Mouse (Mus musculus): ENCODE results near the gene Gm42906. TPM values are rescaled to one million over a fixed set of nuclear protein-coding genes. Genes with fewer than 3 reads are reported as not detected.

The Gm42906 gene
- polyA plus RNA-seq, 1 experiment from 2014 or later = not detected

- ATAC-seq = no peak
- no peak for TF ChIP-seq EP300 (IDR thresholded peaks at IDR 0.05; ENCODE audit: low read depth)
- WGBS (ENCODE audit: insufficient replicate concordance) = 90% methylated on average over 2 of the region's 2 CpGs
Measured at GRCm38 (mm10) chr5:151379210-151379609, 48.8 kb downstream of the Gm42906 start.

GRCm38 (mm10) chr5:151376931-151377330 lies 51.0 kb downstream of the Gm42906 start:
- TF ChIP-seq CTCF (IDR thresholded peaks at IDR 0.05; ENCODE audit: low read depth) (no peak), EP300 (IDR thresholded peaks at IDR 0.05; ENCODE audit: low read depth) (no peak)
- Histone ChIP-seq H3K4me2 (ENCODE audit: low read depth, low read length) (no peak overlapping the region), H3K4me3 (ENCODE audit: low read depth, low read length) (no peak overlapping the region), H3K36me3 (replicated peaks; ENCODE audit: insufficient read depth, low read length) (no peaks in the 10 kb centered on the region), H3K27me3 (ENCODE audit: insufficient read depth, low read length) (no peaks in the 10 kb centered on the region), H3K27ac (ENCODE audit: low read depth) (no peak overlapping the region), H3K9me3 (ENCODE audit: low read length) (no peaks in the 10 kb centered on the region), H3K9ac (replicated peaks) (no peak overlapping the region), H3K4me1 (ENCODE audit: insufficient read depth) (no peaks in the 10 kb centered on the region)
- DNase-seq (no peak), ATAC-seq (no peak)
- 65% methylated on average over 4 of the region's 4 CpGs for WGBS (ENCODE audit: insufficient replicate concordance)

More at GRCm38 (mm10) chr5:151379210-151379609, 48.8 kb downstream of the Gm42906 start:
- Histone ChIP-seq H3K9me3 (ENCODE audit: low read length) (no peaks in the 10 kb centered on the region), H3K27ac (ENCODE audit: low read depth) (no peak overlapping the region), H3K36me3 (replicated peaks; ENCODE audit: insufficient read depth, low read length) (no peaks in the 10 kb centered on the region), H3K4me3 (ENCODE audit: low read depth, low read length) (no peak overlapping the region), H3K4me2 (ENCODE audit: low read depth, low read length) (no peak overlapping the region), H3K9ac (replicated peaks) (no peak overlapping the region), H3K27me3 (ENCODE audit: insufficient read depth, low read length) (no peaks in the 10 kb centered on the region), H3K4me1 (ENCODE audit: insufficient read depth) (no peaks in the 10 kb centered on the region)
- DNase-seq = no peak

GRCm38 (mm10) chr5:151374825-151375224 lies 53.1 kb downstream of the Gm42906 start:
- DNase-seq (no peak), ATAC-seq (no peak)
- H3K4me3 ChIP-seq (ENCODE audit: low read depth, low read length) = no peak overlapping the region
- H3K4me2 ChIP-seq (ENCODE audit: low read depth, low read length) = no peak overlapping the region
- H3K9ac ChIP-seq (replicated peaks) = no peak overlapping the region
- no peak overlapping the region for H3K27ac ChIP-seq (ENCODE audit: low read depth)
- H3K4me1 ChIP-seq (ENCODE audit: insufficient read depth) = no peaks in the 10 kb centered on the region
- no peaks in the 10 kb centered on the region for H3K27me3 ChIP-seq (ENCODE audit: insufficient read depth, low read length)
- WGBS (ENCODE audit: insufficient replicate concordance) = 66% methylated on average over 2 of the region's 2 CpGs
- H3K36me3 ChIP-seq (replicated peaks; ENCODE audit: insufficient read depth, low read length) = no peaks in the 10 kb centered on the region
- H3K9me3 ChIP-seq (ENCODE audit: low read length) = no peaks in the 10 kb centered on the region
- TF ChIP-seq CTCF (IDR thresholded peaks at IDR 0.05; ENCODE audit: low read depth) (no peak), EP300 (IDR thresholded peaks at IDR 0.05; ENCODE audit: low read depth) (no peak)

GRCm38 (mm10) chr5:151371130-151371529 lies 56.8 kb downstream of the Gm42906 start:
- no peak overlapping the region for H3K4me2 ChIP-seq (ENCODE audit: low read depth, low read length)
- ATAC-seq = no peak
- no peak overlapping the region for H3K27ac ChIP-seq (ENCODE audit: low read depth)
- H3K9ac ChIP-seq (replicated peaks) = no peak overlapping the region
- peaks cover 5% of the 10 kb centered on the region; the same call in 1 of the 2 replicates for H3K4me1 ChIP-seq (ENCODE audit: insufficient read depth)
- DNase-seq = no peak
- 83% methylated on average over 2 of the region's 2 CpGs for WGBS (ENCODE audit: insufficient replicate concordance)
- H3K9me3 ChIP-seq (ENCODE audit: low read length) = no peaks in the 10 kb centered on the region
- H3K36me3 ChIP-seq (replicated peaks; ENCODE audit: insufficient read depth, low read length) = no peaks in the 10 kb centered on the region
- no peak for TF ChIP-seq CTCF (IDR thresholded peaks at IDR 0.05; ENCODE audit: low read depth)
- no peak for TF ChIP-seq EP300 (IDR thresholded peaks at IDR 0.05; ENCODE audit: low read depth)
- no peaks in the 10 kb centered on the region for H3K27me3 ChIP-seq (ENCODE audit: insufficient read depth, low read length)
- no peak overlapping the region for H3K4me3 ChIP-seq (ENCODE audit: low read depth, low read length)

GRCm38 (mm10) chr5:151369306-151369721 lies 58.6 kb downstream of the Gm42906 start:
- ATAC-seq = no peak
- H3K4me2 ChIP-seq (ENCODE audit: low read depth, low read length) = peak overlapping the region; percentile 71
- no peaks in the 10 kb centered on the region for H3K36me3 ChIP-seq (replicated peaks; ENCODE audit: insufficient read depth, low read length)
- DNase-seq = peak; percentile 13
- H3K27me3 ChIP-seq (ENCODE audit: insufficient read depth, low read length) = no peaks in the 10 kb centered on the region
- H3K9ac ChIP-seq (replicated peaks) = peak overlapping the region; percentile 66
- peaks cover 5% of the 10 kb centered on the region; the same call in 1 of the 2 replicates for H3K4me1 ChIP-seq (ENCODE audit: insufficient read depth)
- H3K9me3 ChIP-seq (ENCODE audit: low read length) = no peaks in the 10 kb centered on the region
- H3K4me3 ChIP-seq (ENCODE audit: low read depth, low read length) = peak overlapping the region; percentile 55
- WGBS (ENCODE audit: insufficient replicate concordance) = 25% methylated on average over 5 of the region's 5 CpGs
- peak overlapping the region; percentile 94 for H3K27ac ChIP-seq (ENCODE audit: low read depth)
- TF ChIP-seq EP300 (IDR thresholded peaks at IDR 0.05; ENCODE audit: low read depth) = no peak
- no peak for TF ChIP-seq CTCF (IDR thresholded peaks at IDR 0.05; ENCODE audit: low read depth)

GRCm38 (mm10) chr5:151368395-151369190 lies 59.4 kb downstream of the Gm42906 start:
- Histone ChIP-seq H3K27ac (ENCODE audit: low read depth) (peak overlapping the region; percentile 94), H3K36me3 (replicated peaks; ENCODE audit: insufficient read depth, low read length) (no peaks in the 10 kb centered on the region), H3K9ac (replicated peaks) (peak overlapping the region; percentile 66), H3K4me3 (ENCODE audit: low read depth, low read length) (peak overlapping the region; percentile 55), H3K4me1 (ENCODE audit: insufficient read depth) (peaks cover 5% of the 10 kb centered on the region; the same call in 1 of the 2 replicates), H3K27me3 (ENCODE audit: insufficient read depth, low read length) (no peaks in the 10 kb centered on the region), H3K9me3 (ENCODE audit: low read length) (no peaks in the 10 kb centered on the region), H3K4me2 (ENCODE audit: low read depth, low read length) (peak overlapping the region; percentile 71)
- under 1% methylated on average over 75 of the region's 75 CpGs for WGBS (ENCODE audit: insufficient replicate concordance)
- peak; percentile 100 for DNase-seq
- peak; percentile 97 for ATAC-seq
- peak; percentile 62; the same call in 1 of the 2 replicates for TF ChIP-seq EP300 (IDR thresholded peaks at IDR 0.05; ENCODE audit: low read depth)
- peak; percentile 95 for TF ChIP-seq CTCF (IDR thresholded peaks at IDR 0.05; ENCODE audit: low read depth)

All from liver, postnatal 0 days (tissue).